Mouse (Mus musculus): Measurements from ENCODE around the gene Cops2. TPM values are rescaled to one million over a fixed set of nuclear protein-coding genes. Genes with fewer than 3 reads are reported as not detected.

The Cops2 gene
- 58.5 and 62.9 TPM in 2 replicates for polyA plus RNA-seq (2015; fragmentation: Nextera tagmentation; extraction: Ambion mirVana)

GRCm38 (mm10) chr2:125858521-125859280, at the start of gene Cops2, which contains the start of gene Galk2:
Cops2 (minus strand) TSS chr2:125859139.
Galk2 (plus strand) TSS chr2:125859109.
- Histone ChIP-seq H3K4me3 (peak within 1 kb of the TSS; percentile 89), H3K9ac (peak within 1 kb of the TSS; percentile 99), H3K27ac (replicated peaks) (peak within 1 kb of the TSS; percentile 86), H3K4me2 (peak within 1 kb of the TSS; percentile 86), H3K27me3 (replicated peaks) (no peaks in the 10 kb centered on the region), H3K4me1 (peaks cover 24% of the 10 kb centered on the region), H3K9me3 (no peaks in the 10 kb centered on the region), H3K36me3 (no peaks in the 10 kb centered on the region)
- under 1% methylated on average over 50 of the region's 54 CpGs for WGBS
- ATAC-seq (ENCODE audit: extremely low read depth, insufficient number of reproducible peaks, low FRiP score, low TSS enrichment) = peak; percentile 94

DNA sequence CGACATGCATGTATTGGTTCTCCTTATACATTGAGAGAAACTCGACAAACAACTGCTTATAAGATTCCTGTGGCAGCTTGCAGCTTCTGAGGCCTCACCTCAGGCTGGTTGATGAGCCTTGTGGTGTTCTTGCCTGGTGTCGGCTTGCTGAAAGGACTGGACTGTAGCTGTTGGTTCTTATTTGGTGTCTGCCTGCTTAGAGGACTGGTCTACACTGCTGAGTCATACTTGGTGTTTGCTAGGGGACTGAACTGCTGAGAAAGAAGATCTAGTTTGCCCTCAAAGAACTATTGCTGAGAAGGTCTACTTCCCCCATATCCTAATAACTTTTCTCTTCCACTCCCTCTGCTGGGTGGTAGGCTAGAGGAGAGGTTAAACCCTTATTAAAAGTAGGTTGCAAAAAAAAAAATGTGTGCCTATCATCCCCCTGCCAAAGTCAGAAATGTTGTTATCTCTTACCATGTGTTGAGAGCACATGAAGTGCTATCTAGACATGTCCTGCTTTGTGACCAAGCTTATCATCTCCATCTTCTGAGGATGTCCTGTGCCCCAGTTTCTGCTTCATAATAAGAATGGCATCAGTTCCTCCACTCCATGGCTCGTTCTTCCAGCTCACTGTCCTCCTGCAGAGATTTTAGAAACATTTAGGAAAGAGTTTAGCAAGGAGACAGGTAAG, 48.8 kb upstream of the Cops2 start:
- Histone ChIP-seq H3K9ac (no peak overlapping the region), H3K9me3 (no peaks in the 10 kb centered on the region), H3K4me1 (no peaks in the 10 kb centered on the region), H3K27me3 (replicated peaks) (no peaks in the 10 kb centered on the region), H3K4me3 (no peak overlapping the region), H3K4me2 (no peak overlapping the region), H3K27ac (replicated peaks) (no peak overlapping the region), H3K36me3 (peaks cover 19% of the 10 kb centered on the region)
- WGBS = 76% methylated on average over 4 of the region's 4 CpGs
- no peak for ATAC-seq (ENCODE audit: extremely low read depth, insufficient number of reproducible peaks, low FRiP score, low TSS enrichment)

- Histone ChIP-seq H3K27me3 (replicated peaks) (no peaks in the 10 kb centered on the region), H3K4me3 (no peak overlapping the region), H3K9ac (no peak overlapping the region), H3K4me2 (no peak overlapping the region), H3K9me3 (no peaks in the 10 kb centered on the region), H3K27ac (replicated peaks) (no peak overlapping the region), H3K36me3 (peaks cover 19% of the 10 kb centered on the region), H3K4me1 (peaks cover under 1% of the 10 kb centered on the region; the same call in 1 of the 2 replicates)
- WGBS = 80% methylated on average over 4 of the region's 4 CpGs
- no peak for ATAC-seq (ENCODE audit: extremely low read depth, insufficient number of reproducible peaks, low FRiP score, low TSS enrichment)
Observed at GRCm38 (mm10) chr2:125906407-125907066, 47.6 kb upstream of the Cops2 start.

- no peak for ATAC-seq (ENCODE audit: extremely low read depth, insufficient number of reproducible peaks, low FRiP score, low TSS enrichment)
- Histone ChIP-seq H3K9me3 (no peaks in the 10 kb centered on the region), H3K4me3 (no peak overlapping the region), H3K36me3 (peaks cover 21% of the 10 kb centered on the region), H3K4me2 (no peak overlapping the region), H3K9ac (no peak overlapping the region), H3K27me3 (replicated peaks) (no peaks in the 10 kb centered on the region), H3K27ac (replicated peaks) (0 out of 2 replicates have a peak overlapping the region, but pooled peaks have one; percentile 13), H3K4me1 (peaks cover 12% of the 10 kb centered on the region)
- 70% methylated on average over 3 of the region's 3 CpGs for WGBS
Observed at GRCm38 (mm10) chr2:125901426-125901825, 42.5 kb upstream of the Cops2 start.

GRCm38 (mm10) chr2:125900797-125901410, 42.0 kb upstream of the Cops2 start:
- no peaks in the 10 kb centered on the region for H3K27me3 ChIP-seq (replicated peaks)
- ATAC-seq (ENCODE audit: extremely low read depth, insufficient number of reproducible peaks, low FRiP score, low TSS enrichment) = peak; percentile 82
- no peak overlapping the region for H3K4me2 ChIP-seq
- no peak overlapping the region for H3K9ac ChIP-seq
- peak overlapping the region; percentile 53 for H3K27ac ChIP-seq (replicated peaks)
- H3K4me1 ChIP-seq = peaks cover 12% of the 10 kb centered on the region
- H3K36me3 ChIP-seq = peaks cover 19% of the 10 kb centered on the region
- WGBS = 46% methylated on average over 6 of the region's 6 CpGs
- H3K9me3 ChIP-seq = no peaks in the 10 kb centered on the region
- no peak overlapping the region for H3K4me3 ChIP-seq

DNA sequence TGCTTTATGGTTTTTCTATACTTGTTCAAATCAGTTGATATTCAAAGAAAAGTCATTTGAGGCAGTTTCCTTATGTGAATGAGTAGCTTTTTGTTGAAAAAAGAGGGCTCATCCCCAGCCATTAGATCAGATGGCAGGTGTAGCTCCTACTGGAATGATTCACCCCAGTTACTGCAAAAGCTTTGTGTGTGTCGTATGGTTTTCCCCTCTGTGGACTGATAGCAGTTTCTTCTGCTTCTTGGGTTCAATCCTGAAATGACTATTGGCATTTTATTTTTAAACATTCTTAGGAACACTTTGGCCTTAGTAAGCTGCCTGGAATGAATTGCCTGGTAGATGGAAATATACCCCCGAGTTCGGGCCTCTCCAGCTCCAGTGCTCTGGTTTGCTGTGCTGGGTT, 37.4 kb upstream of the Cops2 start:
- Histone ChIP-seq H3K9me3 (no peaks in the 10 kb centered on the region), H3K27me3 (replicated peaks) (no peaks in the 10 kb centered on the region), H3K9ac (no peak overlapping the region), H3K4me2 (no peak overlapping the region), H3K27ac (replicated peaks) (no peak overlapping the region), H3K36me3 (peaks cover 13% of the 10 kb centered on the region), H3K4me1 (peaks cover 10% of the 10 kb centered on the region), H3K4me3 (no peak overlapping the region)
- 77% methylated on average over 3 of the region's 3 CpGs for WGBS
- ATAC-seq (ENCODE audit: extremely low read depth, insufficient number of reproducible peaks, low FRiP score, low TSS enrichment) = no peak

- H3K4me1 ChIP-seq = no peaks in the 10 kb centered on the region; the same call in 1 of the 2 replicates
- H3K9ac ChIP-seq = no peak overlapping the region
- H3K9me3 ChIP-seq = no peaks in the 10 kb centered on the region
- no peak overlapping the region for H3K27ac ChIP-seq (replicated peaks)
- H3K4me2 ChIP-seq = no peak overlapping the region
- no peak overlapping the region for H3K4me3 ChIP-seq
- peaks cover 13% of the 10 kb centered on the region for H3K36me3 ChIP-seq
- no peaks in the 10 kb centered on the region for H3K27me3 ChIP-seq (replicated peaks)
- WGBS = 85% methylated on average over 4 of the region's 4 CpGs
- ATAC-seq (ENCODE audit: extremely low read depth, insufficient number of reproducible peaks, low FRiP score, low TSS enrichment) = no peak
Observed at GRCm38 (mm10) chr2:125895099-125895498, 36.2 kb upstream of the Cops2 start.

- H3K27ac ChIP-seq (replicated peaks) = no peak overlapping the region
- ATAC-seq (ENCODE audit: extremely low read depth, insufficient number of reproducible peaks, low FRiP score, low TSS enrichment) = no peak
- H3K36me3 ChIP-seq = peaks cover 10% of the 10 kb centered on the region
- H3K4me1 ChIP-seq = no peaks in the 10 kb centered on the region
- no peak overlapping the region for H3K4me3 ChIP-seq
- WGBS = 42% methylated on average over 6 of the region's 6 CpGs
- no peaks in the 10 kb centered on the region for H3K27me3 ChIP-seq (replicated peaks)
- no peak overlapping the region for H3K9ac ChIP-seq
- H3K4me2 ChIP-seq = no peak overlapping the region
- no peaks in the 10 kb centered on the region for H3K9me3 ChIP-seq
Observed at GRCm38 (mm10) chr2:125893096-125893495, 34.2 kb upstream of the Cops2 start.

GRCm38 (mm10) chr2:125885891-125886576, 27.1 kb upstream of the Cops2 start:
- Histone ChIP-seq H3K4me3 (no peak overlapping the region), H3K4me1 (no peaks in the 10 kb centered on the region), H3K27ac (replicated peaks) (no peak overlapping the region), H3K27me3 (replicated peaks) (no peaks in the 10 kb centered on the region), H3K4me2 (no peak overlapping the region), H3K9me3 (0 out of 2 replicates have a peak, but pooled peaks cover 2% of the 10 kb centered on the region), H3K9ac (no peak overlapping the region), H3K36me3 (no peaks in the 10 kb centered on the region)
- ATAC-seq (ENCODE audit: extremely low read depth, insufficient number of reproducible peaks, low FRiP score, low TSS enrichment) = no peak
- WGBS = 76% methylated on average over 4 of the region's 4 CpGs

DNA sequence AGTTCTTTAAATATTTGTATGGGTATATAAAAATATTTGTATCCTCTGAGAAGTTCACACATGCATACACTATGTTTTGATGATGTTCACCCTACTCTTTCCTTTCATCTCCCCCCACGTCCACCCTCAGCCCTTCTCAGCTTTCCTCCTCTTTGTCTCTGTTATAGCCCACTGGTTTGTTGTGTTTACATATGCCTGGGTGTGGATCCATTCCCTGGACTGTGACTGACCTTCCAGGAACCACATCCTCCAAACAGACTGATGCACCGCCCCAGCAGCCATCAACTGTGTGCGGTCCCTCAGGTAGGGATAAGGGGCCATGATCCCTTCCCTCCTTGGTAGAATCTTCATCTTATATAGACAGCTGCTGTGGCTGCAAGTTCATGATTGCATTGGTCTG, 11.2 kb upstream of the Cops2 start:
- Histone ChIP-seq H3K4me3 (no peak overlapping the region), H3K27me3 (replicated peaks) (no peaks in the 10 kb centered on the region), H3K4me2 (no peak overlapping the region), H3K27ac (replicated peaks) (no peak overlapping the region), H3K9ac (no peak overlapping the region), H3K9me3 (no peaks in the 10 kb centered on the region), H3K4me1 (peaks cover 16% of the 10 kb centered on the region), H3K36me3 (peaks cover 7% of the 10 kb centered on the region)
- ATAC-seq (ENCODE audit: extremely low read depth, insufficient number of reproducible peaks, low FRiP score, low TSS enrichment) = no peak
- 82% methylated on average over 3 of the region's 3 CpGs for WGBS

All from heart, embryonic 13.5 days (tissue).